Mouse (Mus musculus) MEL (cell line): Measurements from ENCODE around the gene Wasf2. TPM values are rescaled to one million over a fixed set of nuclear protein-coding genes. Genes with fewer than 3 reads are reported as not detected.

Source experiments
- DNase-seq: peaks from one replicate; pipeline ENCODE4 v3.0.0; 2011; ENCODE audit warnings: low read depth, low spot score
- H3K27ac ChIP-seq: 2 replicates; pipeline ENCODE4 v1.5.1; 2012; ENCODE audit warnings: low read depth, mild to moderate bottlenecking, control low read depth, low read length, moderate library complexity; ENCODE audit not compliant: control insufficient read depth
- H3K27me3 ChIP-seq, 2 experiments: fragments of 150-350 bp in 1 of 2; sonication (generic) in 1 of 2; 2 replicates each; pipeline ENCODE4 v1.6.1; 2012; ENCODE audit warnings: low read length in 2 of 2, mild to moderate bottlenecking in 2 of 2, improper control_type of control experiment in 1 of 2, moderate library complexity in 1 of 2; ENCODE audit not compliant: insufficient read depth in 2 of 2, control insufficient read depth in 1 of 2
- H3K36me3 ChIP-seq, 2 experiments: 2 replicates each; pipeline ENCODE4 v1.6.1; 2012 to 2014; ENCODE audit warnings: low read length in 2 of 2, improper control_type of control experiment in 1 of 2, inconsistent platforms in 1 of 2, mild to moderate bottlenecking in 1 of 2; ENCODE audit not compliant: insufficient read depth in 2 of 2, control insufficient read depth in 1 of 2
- H3K4me1 ChIP-seq, 2 experiments: fragments of 150-350 bp in 1 of 2; sonication (generic) in 1 of 2; 2 replicates each; pipeline ENCODE4 v1.6.1; 2012; ENCODE audit warnings: low read length in 2 of 2, improper control_type of control experiment in 1 of 2, mild to moderate bottlenecking in 1 of 2; ENCODE audit not compliant: insufficient read depth in 2 of 2, control insufficient read depth in 1 of 2
- H3K4me3 ChIP-seq, 2 experiments: fragments of 150-350 bp in 1 of 2; sonication (generic) in 1 of 2; 2 replicates each; pipeline ENCODE4 v1.5.1; 2012; ENCODE audit warnings: low read depth in 2 of 2, low read length in 2 of 2, mild to moderate bottlenecking in 2 of 2, moderate library complexity in 2 of 2, control low read depth in 1 of 2, improper control_type of control experiment in 1 of 2; ENCODE audit not compliant: control insufficient read depth in 1 of 2, insufficient read depth in 1 of 2
- H3K79me2 ChIP-seq: 2 replicates; pipeline ENCODE4 v1.6.1; 2012; ENCODE audit warnings: mild to moderate bottlenecking, low read length, moderate library complexity; ENCODE audit not compliant: control insufficient read depth, poor library complexity, insufficient read depth
- H3K9ac ChIP-seq: 2 replicates; pipeline ENCODE4 v1.6.1; 2012; ENCODE audit warnings: low read depth, mild to moderate bottlenecking, control low read depth, low read length, moderate library complexity; ENCODE audit not compliant: control insufficient read depth, poor library complexity, severe bottlenecking
- H3K9me3 ChIP-seq: fragments of 150-350 bp; sonication (generic); replicated peaks from 2 replicates; pipeline ENCODE4 v1.6.1; 2012; ENCODE audit warnings: mild to moderate bottlenecking, low read length, improper control_type of control experiment, moderate library complexity; ENCODE audit not compliant: insufficient read depth
- CHD2 ChIP-seq: IDR thresholded peaks from 2 replicates; pipeline ENCODE4 v1.6.1; 2011; ENCODE audit warnings: low read length, improper control_type of control experiment
- E2F4 ChIP-seq: IDR thresholded peaks from 2 replicates; pipeline ENCODE4 v1.6.1; 2011; ENCODE audit warnings: low read depth, low read length, improper control_type of control experiment, borderline replicate concordance
- ELF1 ChIP-seq: IDR thresholded peaks from 2 replicates; pipeline ENCODE4 v1.6.1; 2014; ENCODE audit warnings: low read depth, mild to moderate bottlenecking, inconsistent platforms, low read length, improper control_type of control experiment, moderate library complexity
- EP300 ChIP-seq, 2 experiments: IDR thresholded peaks; 2 replicates each; pipeline ENCODE4 v1.6.1; 2011; ENCODE audit warnings: improper control_type of control experiment in 2 of 2, low read length in 2 of 2, low read depth in 1 of 2, mild to moderate bottlenecking in 1 of 2
- ETS1 ChIP-seq: IDR thresholded peaks from 2 replicates; pipeline ENCODE4 v1.6.1; 2012; ENCODE audit warnings: low read depth, mild to moderate bottlenecking, inconsistent platforms, low read length, improper control_type of control experiment, moderate library complexity
- GABPA ChIP-seq: IDR thresholded peaks from 2 replicates; pipeline ENCODE4 v1.6.1; 2012; ENCODE audit warnings: low read depth, mild to moderate bottlenecking, inconsistent platforms, low read length, improper control_type of control experiment, moderate library complexity
- KAT2A ChIP-seq: conservative IDR thresholded peaks from 2 replicates; pipeline ENCODE4 v1.6.1; 2012; ENCODE audit warnings: low read depth, low read length, improper control_type of control experiment, inconsistent platforms
- MAFK ChIP-seq: IDR thresholded peaks from 2 replicates; pipeline ENCODE4 v1.6.1; 2011; ENCODE audit warnings: low read depth, mild to moderate bottlenecking, low read length, improper control_type of control experiment, borderline replicate concordance
- MAX ChIP-seq: IDR thresholded peaks from 2 replicates; pipeline ENCODE4 v1.6.1; 2011; ENCODE audit warnings: low read length, improper control_type of control experiment
- MXI1 ChIP-seq: IDR thresholded peaks from 2 replicates; pipeline ENCODE4 v1.6.1; 2011; ENCODE audit warnings: mild to moderate bottlenecking, low read depth, low read length, improper control_type of control experiment
- MYC ChIP-seq: IDR thresholded peaks from 2 replicates; pipeline ENCODE4 v1.6.1; 2011; ENCODE audit warnings: low read depth, mild to moderate bottlenecking, low read length, improper control_type of control experiment, moderate library complexity
- NRF1 ChIP-seq: IDR thresholded peaks from 2 replicates; pipeline ENCODE4 v1.6.1; 2014; ENCODE audit warnings: low read depth, mild to moderate bottlenecking, inconsistent platforms, low read length, improper control_type of control experiment, moderate library complexity; ENCODE audit not compliant: poor library complexity, insufficient read depth, severe bottlenecking
- POLR2A ChIP-seq, 2 experiments: IDR thresholded peaks; 2 replicates each; pipeline ENCODE4 v1.6.1; 2011 to 2012; ENCODE audit warnings: low read length in 2 of 2, mild to moderate bottlenecking in 2 of 2, control low read depth in 1 of 2, improper control_type of control experiment in 1 of 2, low read depth in 1 of 2, moderate library complexity in 1 of 2; ENCODE audit not compliant: control insufficient read depth in 1 of 2, insufficient read depth in 1 of 2, poor library complexity in 1 of 2
- RAD21 ChIP-seq: IDR thresholded peaks from 2 replicates; pipeline ENCODE4 v1.6.1; 2011; ENCODE audit warnings: mild to moderate bottlenecking, low read depth, low read length, improper control_type of control experiment
- SIN3A ChIP-seq: IDR thresholded peaks from 2 replicates; pipeline ENCODE4 v1.6.1; 2012; ENCODE audit warnings: low read length, improper control_type of control experiment, inconsistent platforms
- SMC3 ChIP-seq: IDR thresholded peaks from 2 replicates; pipeline ENCODE4 v1.6.1; 2011; ENCODE audit warnings: low read depth, low read length, improper control_type of control experiment
- TAL1 ChIP-seq: IDR thresholded peaks from 2 replicates; pipeline ENCODE4 v1.6.1; 2012; ENCODE audit warnings: mild to moderate bottlenecking, inconsistent platforms, low read length, moderate library complexity, mixed read lengths
- TBP ChIP-seq: IDR thresholded peaks from 2 replicates; pipeline ENCODE4 v1.8.0; 2011; ENCODE audit warnings: low read depth, low read length, improper control_type of control experiment
- UBTF ChIP-seq: IDR thresholded peaks from 2 replicates; pipeline ENCODE4 v1.6.1; 2012; ENCODE audit warnings: low read depth, mild to moderate bottlenecking, inconsistent platforms, low read length, improper control_type of control experiment, moderate library complexity, borderline replicate concordance; ENCODE audit not compliant: insufficient read depth
- USF1 ChIP-seq: IDR thresholded peaks from 2 replicates; pipeline ENCODE4 v1.6.1; 2014; ENCODE audit warnings: low read depth, mild to moderate bottlenecking, inconsistent platforms, low read length, improper control_type of control experiment, moderate library complexity
- USF2 ChIP-seq, 2 experiments: IDR thresholded peaks; 2 replicates each; pipeline ENCODE4 v1.6.1; 2011 to 2012; ENCODE audit warnings: improper control_type of control experiment in 2 of 2, low read length in 2 of 2, borderline replicate concordance in 1 of 2, inconsistent platforms in 1 of 2, low read depth in 1 of 2, mild to moderate bottlenecking in 1 of 2; ENCODE audit not compliant: insufficient read depth in 1 of 2
- ZC3H11A ChIP-seq: IDR thresholded peaks from 2 replicates; pipeline ENCODE4 v1.6.1; 2012; ENCODE audit warnings: low read depth, mild to moderate bottlenecking, inconsistent platforms, low read length, improper control_type of control experiment
- ZKSCAN1 ChIP-seq: IDR thresholded peaks from 2 replicates; pipeline ENCODE4 v1.6.1; 2012; ENCODE audit warnings: low read depth, mild to moderate bottlenecking, inconsistent platforms, low read length, improper control_type of control experiment, moderate library complexity
- polyA plus RNA-seq, 2 experiments: library from polyadenylated mRNA; stranded (reverse) in 1 of 2; unstranded in 1 of 2; fragments of >175 nt in 1 of 2; fragments of >200 nt in 1 of 2; gene quantifications; 2 replicates each; pipeline versions ENCODE4 v1.2.1 to v1.2.4; 2012; ENCODE audit warnings: low replicate concordance in 2 of 2, low read depth in 1 of 2; ENCODE audit not compliant: insufficient read length in 2 of 2, insufficient read depth in 1 of 2, missing spikeins in 1 of 2
- total RNA-seq: library from RNA; depleted of rRNA; stranded (reverse); fragments of 300-350 nt; gene quantifications from 2 replicates; pipeline ENCODE4 v1.2.3, GENCODE M21; 2012

Gene Wasf2
- total and polyA plus RNA-seq, 3 experiments = 16.4 to 53.7 TPM; not detected in 1

GRCm38 (mm10) chr4:133159127-133159526 is 28.8 kb downstream of the Wasf2 start:
- Histone ChIP-seq H3K9me3 (no peaks in the 10 kb centered on the region), H3K36me3 (peaks cover 5 to 11% of the 10 kb centered on the region in 2 experiments), H3K9ac (no peak overlapping the region), H3K27ac (no peak overlapping the region), H3K79me2 (peaks cover 17% of the 10 kb centered on the region; the same call in 1 of the 2 replicates), H3K4me1 (peaks cover 5 to 10% of the 10 kb centered on the region in 2 experiments; a peak in 3 of 4 replicates), H3K27me3 (no peaks in the 10 kb centered on the region), H3K4me3 (no peak overlapping the region)
- DNase-seq = no peak
- no peak for TF ChIP-seq TBP

- H3K9me3 ChIP-seq = no peaks in the 10 kb centered on the region
- no peak overlapping the region for H3K4me3 ChIP-seq
- TF ChIP-seq MXI1 (peak; percentile 56), MYC (peak; percentile 46; the same call in 1 of the 2 replicates), EP300 (IDR thresholded peaks at IDR 0.05; ENCODE audit: low read depth in 1 of 2, low read length in 2 of 2) (0 out of 4 replicates have a peak, but pooled peaks of 1 of the 2 experiments have one; percentile 16), SIN3A (peak; percentile 44; the same call in 1 of the 2 replicates), USF1 (no peak), GABPA (no peak)
- H3K27ac ChIP-seq = 0 out of 2 replicates have a peak overlapping the region, but pooled peaks have one; percentile 17
- peaks cover 5 to 11% of the 10 kb centered on the region in 2 experiments for H3K36me3 ChIP-seq
- no peak overlapping the region for H3K9ac ChIP-seq
- DNase-seq = peak; percentile 70
- H3K79me2 ChIP-seq = peaks cover 17% of the 10 kb centered on the region; the same call in 1 of the 2 replicates
- H3K4me1 ChIP-seq = peaks cover 5 to 10% of the 10 kb centered on the region in 2 experiments; a peak in 3 of 4 replicates
- H3K27me3 ChIP-seq = no peaks in the 10 kb centered on the region
Measured at GRCm38 (mm10) chr4:133159646-133160045, 29.3 kb downstream of the Wasf2 start.

DNA sequence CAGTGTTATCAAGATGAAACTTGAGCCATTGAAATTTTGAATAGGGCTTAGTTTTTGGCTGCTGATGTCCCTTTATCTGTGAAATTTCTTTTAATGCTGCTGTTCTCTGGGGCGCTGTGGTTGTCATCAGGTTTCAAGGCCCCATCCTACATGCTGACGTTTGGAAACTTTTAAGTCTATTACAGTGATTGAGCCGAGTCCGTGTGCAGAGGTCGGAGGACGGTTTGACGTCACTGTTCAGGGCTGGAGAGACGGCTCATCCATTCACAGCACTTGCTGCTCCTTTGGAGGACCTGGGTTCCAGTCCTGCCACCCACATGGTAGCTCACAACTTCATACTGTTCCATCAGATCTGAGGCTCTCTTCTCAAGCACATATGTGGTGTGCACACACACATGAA is 29.9 kb downstream of the Wasf2 start:
- Histone ChIP-seq H3K9ac (no peak overlapping the region), H3K4me3 (no peak overlapping the region), H3K4me1 (peaks cover 5 to 10% of the 10 kb centered on the region in 2 experiments; a peak in 3 of 4 replicates), H3K27ac (no peak overlapping the region), H3K27me3 (no peaks in the 10 kb centered on the region), H3K9me3 (no peaks in the 10 kb centered on the region), H3K79me2 (peaks cover 20% of the 10 kb centered on the region; the same call in 1 of the 2 replicates), H3K36me3 (peaks cover 5 to 11% of the 10 kb centered on the region in 2 experiments)
- DNase-seq = no peak
- TF ChIP-seq EP300 (IDR thresholded peaks at IDR 0.05; ENCODE audit: low read depth in 1 of 2, low read length in 2 of 2) (no peak), ETS1 (no peak), SMC3 (no peak), NRF1 (no peak), KAT2A (no peak), ZC3H11A (no peak), RAD21 (no peak), CHD2 (no peak), MAX (no peak), POLR2A (IDR thresholded peaks at IDR 0.05; ENCODE audit: control insufficient read depth in 1 of 2, insufficient read depth in 1 of 2, low read depth in 1 of 2, low read length in 2 of 2, poor library complexity in 1 of 2) (no peak), ELF1 (no peak), MAFK (no peak), USF1 (no peak), MYC (no peak), UBTF (no peak), E2F4 (no peak), TAL1 (no peak), ZKSCAN1 (no peak), USF2 (IDR thresholded peaks at IDR 0.05; ENCODE audit: borderline replicate concordance in 1 of 2, insufficient read depth in 1 of 2, low read depth in 1 of 2, low read length in 2 of 2) (no peak)
